11 mouse cellular contexts compared by ENCODE assay signal in the genomic region with DNA sequence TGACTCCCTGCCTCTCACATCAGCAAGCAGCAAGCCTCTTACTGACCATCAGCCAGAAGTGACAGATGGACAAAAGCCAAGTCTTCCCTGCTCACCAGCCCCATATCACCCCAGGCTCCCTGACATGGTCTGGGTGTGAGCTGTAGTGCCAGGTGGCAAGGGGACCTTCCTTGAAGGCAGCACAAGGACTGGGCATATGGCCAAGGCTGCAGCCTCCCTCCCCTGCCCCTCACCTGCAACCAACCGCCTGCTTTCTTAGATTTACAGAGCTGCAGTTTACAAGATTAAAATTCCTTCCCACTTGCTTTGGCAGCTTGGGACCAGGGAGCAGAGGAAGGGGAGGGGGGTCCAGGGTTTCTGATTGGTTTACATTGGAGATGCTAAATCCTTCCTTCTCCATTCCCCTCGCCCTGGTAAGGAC. TPM values are rescaled to one million over a fixed set of nuclear protein-coding genes. Genes with fewer than 3 reads are reported as not detected.
DNase-seq lines count a peak whose midpoint lies in the region; ATAC-seq lines count a peak whose summit lies in the region.
"Had no signal": no experiment of that assay in that cellular context is flagged by ENCODE, and none has a peak within 500 bp of the region (broad histone marks: within the 10 kb centered on the region; RNA-seq: fewer than 3 reads in every experiment).

No protein-coding gene starts in this region.

- no peak overlapping the region for H3K9ac ChIP-seq in kidney, embryonic 15.5 days
- no peak overlapping the region for H3K9ac ChIP-seq in midbrain, embryonic 11.5 days (ENCODE audit: low read length)

- H3K27ac ChIP-seq in kidney, embryonic 15.5 days, result no peak overlapping the region
- H3K27ac ChIP-seq in midbrain, embryonic 11.5 days (ENCODE audit: low read depth, low read length), result no peak overlapping the region
- H3K27ac ChIP-seq: macrophage had no signal

- peak; percentile 61; the same call in 1 of the 2 replicates for ATAC-seq in kidney, embryonic 15.5 days (replicated peaks; ENCODE audit: low FRiP score)
- ATAC-seq in midbrain, embryonic 11.5 days (ENCODE audit: low FRiP score), result no peak

- no peaks in the 10 kb centered on the region for H3K9me3 ChIP-seq in kidney, embryonic 15.5 days (replicated peaks)
- H3K9me3 ChIP-seq in midbrain, embryonic 11.5 days (ENCODE audit: control insufficient read depth, low read length), result no peaks in the 10 kb centered on the region

- intact Hi-C loops in gastrocnemius, postnatal 14 days (cut with DNase I; ENCODE audit: low total_unique reads), result no loop called here

- WGBS in kidney, embryonic 15.5 days, result 31% methylated on average over 2 of the region's 2 CpGs
- WGBS in midbrain, embryonic 11.5 days, result 25% methylated on average over 2 of the region's 2 CpGs

- no peak overlapping the region for H3K4me2 ChIP-seq in kidney, embryonic 15.5 days
- H3K4me2 ChIP-seq in midbrain, embryonic 11.5 days, result no peak overlapping the region

- DNase-seq in kidney, postnatal 25 days, result no peak
- peak; percentile 30 for DNase-seq in cerebellum, adult 11 months
- DNase-seq in cerebellum, adult 9-11 months, result peak; percentile 70
- DNase-seq in midbrain, embryonic 11.5 days (ENCODE audit: low spot score, missing footprints), result peak; percentile 64
- no peak for DNase-seq in gastrocnemius, postnatal 14 days
- no peak for DNase-seq in adipocyte (ENCODE audit: low spot score)
- DNase-seq: heart, adult 18-20 months; kidney, adult 2 months had no signal

- no peak overlapping the region for H3K4me3 ChIP-seq in kidney, embryonic 15.5 days (replicated peaks)
- no peak overlapping the region for H3K4me3 ChIP-seq in midbrain, embryonic 11.5 days (ENCODE audit: low read depth, low read length)

- no peaks in the 10 kb centered on the region for H3K36me3 ChIP-seq in kidney, embryonic 15.5 days
- no peaks in the 10 kb centered on the region for H3K36me3 ChIP-seq in midbrain, embryonic 11.5 days (ENCODE audit: control insufficient read depth, insufficient read depth, low read length)

- H3K4me1 ChIP-seq in kidney, embryonic 15.5 days, result peaks cover 4% of the 10 kb centered on the region; the same call in 1 of the 2 replicates
- H3K4me1 ChIP-seq in midbrain, embryonic 11.5 days (ENCODE audit: control insufficient read depth, insufficient read depth, low read length), result no peaks in the 10 kb centered on the region

- 0 out of 2 replicates have a peak, but pooled peaks cover 8% of the 10 kb centered on the region for H3K27me3 ChIP-seq in kidney, embryonic 15.5 days
- H3K27me3 ChIP-seq in midbrain, embryonic 11.5 days (ENCODE audit: control insufficient read depth, insufficient read depth, low read length), result no peaks in the 10 kb centered on the region

RNA-seq across cellular contexts. Expression of gene Kcnmb1, which starts 50.7 kb away (rescaled TPM):
- 0.42 and 0.71 TPM in 2 replicates for polyA plus RNA-seq in kidney, embryonic 15.5 days (2015; fragmentation: Nextera tagmentation; extraction: Ambion mirVana)
- polyA plus RNA-seq in midbrain, embryonic 11.5 days (2014; fragmentation: Nextera tagmentation; extraction: Ambion mirVana), result 0.18 and 0.39 TPM in 2 replicates
- under 1 TPM; 0.13 to 0.29 TPM for total RNA-seq in gastrocnemius, postnatal 14 days (2021)
- total RNA-seq: neutrophil, adult 5-6 weeks had no signal
- polyA plus RNA-seq: macrophage had no signal

Comparison
In these comparisons a context has a peak if more than half of its experiments do, and no peak if none do; other contexts are left out.
1. DNase-seq: peak in cerebellum, adult 11 months (single experiment), cerebellum, adult 9-11 months (single experiment) and midbrain, embryonic 11.5 days (single experiment); none in kidney, postnatal 25 days (0 of 2), gastrocnemius, postnatal 14 days (single experiment) and adipocyte (single experiment).